Mouse (Mus musculus) common myeloid progenitor, adult 5-6 weeks (primary cell): Measurements from ENCODE around the gene Arhgef6. TPM values are rescaled to one million over a fixed set of nuclear protein-coding genes. Genes with fewer than 3 reads are reported as not detected.

Experiments
- ATAC-seq: replicated peaks from 2 replicates; pipeline ENCODE4 v1.8.0; 2016; ENCODE audit warnings: low read depth, mild to moderate bottlenecking, moderate TSS enrichment, inconsistent platforms; ENCODE audit not compliant: poor library complexity, severe bottlenecking
- total RNA-seq: library from RNA; stranded (forward); fragments of 200-1000, 187-1606 nt; gene quantifications from 2 replicates; pipeline ENCODE4 v1.2.3, GENCODE M21; 2017

Arhgef6 gene
- 96.4 and 110 TPM in 2 replicates for total RNA-seq

- ATAC-seq = peak; percentile 53
Observed at GRCm38 (mm10) chrX:57338371-57339211, at the start of gene Arhgef6. Arhgef6 (minus strand) TSS chrX:57338729.

GRCm38 (mm10) chrX:57380915-57381314 is 42.4 kb upstream of the Arhgef6 start:
- no peak for ATAC-seq

GRCm38 (mm10) chrX:57378579-57378978 is 40.0 kb upstream of the Arhgef6 start:
- no peak for ATAC-seq

- ATAC-seq = no peak
Observed at GRCm38 (mm10) chrX:57377096-57377495, 38.6 kb upstream of the Arhgef6 start.

GRCm38 (mm10) chrX:57374029-57374428 is 35.5 kb upstream of the Arhgef6 start:
- ATAC-seq = no peak

GRCm38 (mm10) chrX:57373543-57373942 is 35.0 kb upstream of the Arhgef6 start:
- ATAC-seq = no peak

- no peak for ATAC-seq
Observed at GRCm38 (mm10) chrX:57372965-57373364, 34.4 kb upstream of the Arhgef6 start.

GRCm38 (mm10) chrX:57364891-57365569 is 26.5 kb upstream of the Arhgef6 start:
- ATAC-seq = no peak

GRCm38 (mm10) chrX:57359316-57359715 is 20.8 kb upstream of the Arhgef6 start:
- ATAC-seq = no peak

- ATAC-seq = no peak
Observed at GRCm38 (mm10) chrX:57339220-57339619, 691 bp upstream of the Arhgef6 start.

- ATAC-seq = peak; percentile 56
Observed at GRCm38 (mm10) chrX:57337582-57337981, 947 bp downstream of the Arhgef6 start.

GRCm38 (mm10) chrX:57336958-57337357 is 1.6 kb downstream of the Arhgef6 start:
- ATAC-seq = peak; percentile 65

GRCm38 (mm10) chrX:57335313-57335712 is 3.2 kb downstream of the Arhgef6 start:
- ATAC-seq = no peak

- ATAC-seq = no peak
Observed at GRCm38 (mm10) chrX:57327668-57328338, 10.7 kb downstream of the Arhgef6 start.

- peak; percentile 95 for ATAC-seq
Observed at GRCm38 (mm10) chrX:57326487-57327221, 11.9 kb downstream of the Arhgef6 start.

GRCm38 (mm10) chrX:57325861-57326461 is 12.6 kb downstream of the Arhgef6 start:
- peak; percentile 67 for ATAC-seq

- ATAC-seq = no peak
Observed at GRCm38 (mm10) chrX:57324891-57325290, 13.6 kb downstream of the Arhgef6 start.

GRCm38 (mm10) chrX:57312066-57312465 is 26.5 kb downstream of the Arhgef6 start:
- ATAC-seq = no peak

- ATAC-seq = no peak
Observed at GRCm38 (mm10) chrX:57309993-57310392, 28.5 kb downstream of the Arhgef6 start.

- peak; percentile 45 for ATAC-seq
Observed at GRCm38 (mm10) chrX:57306747-57307146, 31.8 kb downstream of the Arhgef6 start.
